Mouse (Mus musculus) retina, adult 2 months (tissue): ENCODE data around the gene Pgrmc2.
A peak's percentile ranks its signal among the peaks of the same experiment; 100 is the strongest.

Experiments
- DNase-seq: peaks from one replicate; pipeline ENCODE4 v3.0.0-alpha.2; 2012; ENCODE audit warnings: low read depth, low spot score

Pgrmc2 gene

GRCm38 (mm10) chr3:41082885-41083789, at the start of gene Pgrmc2:
Gene Pgrmc2, minus strand, starts transcription at chr3:41083046.
- peak; percentile 97 for DNase-seq

- DNase-seq = no peak
Observed at GRCm38 (mm10) chr3:41124000-41124294, 41.1 kb upstream of the Pgrmc2 start.

- DNase-seq = no peak
Observed at GRCm38 (mm10) chr3:41123190-41123999, 40.5 kb upstream of the Pgrmc2 start.

- no peak for DNase-seq
Observed at GRCm38 (mm10) chr3:41118173-41118572, 35.3 kb upstream of the Pgrmc2 start.

GRCm38 (mm10) chr3:41117447-41117846, 34.6 kb upstream of the Pgrmc2 start:
- DNase-seq = no peak

- DNase-seq = no peak
Observed at GRCm38 (mm10) chr3:41113186-41113585, 30.3 kb upstream of the Pgrmc2 start.

- no peak for DNase-seq
Observed at GRCm38 (mm10) chr3:41108306-41108785, 25.5 kb upstream of the Pgrmc2 start.

- DNase-seq = no peak
Observed at GRCm38 (mm10) chr3:41107600-41108305, 24.9 kb upstream of the Pgrmc2 start.

GRCm38 (mm10) chr3:41101905-41102304, 19.1 kb upstream of the Pgrmc2 start:
- DNase-seq = no peak

GRCm38 (mm10) chr3:41100157-41100556, 17.3 kb upstream of the Pgrmc2 start:
- no peak for DNase-seq

GRCm38 (mm10) chr3:41099672-41100071, 16.8 kb upstream of the Pgrmc2 start:
- DNase-seq = no peak

GRCm38 (mm10) chr3:41093210-41093609, 10.4 kb upstream of the Pgrmc2 start:
- no peak for DNase-seq

- DNase-seq = no peak
Observed at GRCm38 (mm10) chr3:41092311-41092710, 9.5 kb upstream of the Pgrmc2 start.

- DNase-seq = no peak
Observed at GRCm38 (mm10) chr3:41090839-41091238, 8.0 kb upstream of the Pgrmc2 start.

- no peak for DNase-seq
Observed at GRCm38 (mm10) chr3:41087071-41087470, 4.2 kb upstream of the Pgrmc2 start.

GRCm38 (mm10) chr3:41084421-41084820, 1.6 kb upstream of the Pgrmc2 start:
- DNase-seq = no peak

- no peak for DNase-seq
Observed at GRCm38 (mm10) chr3:41083790-41084112, 905 bp upstream of the Pgrmc2 start.

- DNase-seq = no peak
Observed at GRCm38 (mm10) chr3:41082520-41082884, 344 bp downstream of the Pgrmc2 start.

GRCm38 (mm10) chr3:41081474-41082301, 1.2 kb downstream of the Pgrmc2 start:
- no peak for DNase-seq

- no peak for DNase-seq
Observed at GRCm38 (mm10) chr3:41080724-41081123, 2.1 kb downstream of the Pgrmc2 start.

GRCm38 (mm10) chr3:41078673-41079072, 4.2 kb downstream of the Pgrmc2 start:
- DNase-seq = no peak
